19 mouse cellular contexts compared by ENCODE assay signal in the genomic region with DNA sequence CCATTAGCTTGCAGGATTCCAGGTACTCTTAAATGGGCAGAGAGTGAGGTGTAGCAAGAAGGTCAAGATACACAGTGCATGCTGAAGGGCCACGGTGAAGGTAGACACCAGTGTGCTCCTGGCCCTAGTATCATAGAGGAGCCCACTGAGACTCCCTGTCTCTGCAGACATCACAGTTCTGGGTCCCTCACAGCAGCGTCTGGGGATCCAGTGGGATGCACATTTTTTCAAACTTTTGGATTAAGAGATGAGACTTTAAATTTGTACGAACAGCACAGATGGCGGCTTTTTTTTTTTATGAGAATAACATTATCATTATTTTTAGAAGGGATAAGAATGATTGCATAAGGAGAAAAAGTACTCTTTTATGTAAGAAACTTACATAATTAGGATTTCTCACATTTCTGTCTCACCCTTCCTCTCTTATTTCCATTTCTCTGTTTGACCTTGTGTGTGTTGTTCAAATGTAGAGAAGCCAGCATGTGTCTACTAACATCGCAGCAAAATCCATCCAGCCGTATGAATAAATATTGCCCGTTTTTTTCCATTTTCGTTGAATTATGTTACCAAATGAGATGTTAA.
DNase-seq lines count a peak whose midpoint lies in the region; TF ChIP-seq lines count a peak whose summit lies in the region.
"Had no signal": no experiment of that assay in that cellular context is flagged by ENCODE, and none has a peak within 500 bp of the region (broad histone marks: within the 10 kb centered on the region; RNA-seq: fewer than 3 reads in every experiment).

No protein-coding gene starts in this region.

- H3K27ac ChIP-seq in layer of hippocampus, adult 2 months: peak overlapping the region; percentile 89
- H3K27ac ChIP-seq in cortical plate, adult 2 months (ENCODE audit: insufficient read depth, low read length): peak overlapping the region; percentile 84
- H3K27ac ChIP-seq: embryonic facial prominence, embryonic 13.5 days; forebrain, embryonic 13.5 days; heart, embryonic 10.5 days; hindbrain, embryonic 12.5 days had no signal

- H3K4me1 ChIP-seq in cortical plate, adult 2 months (ENCODE audit: control insufficient read depth, insufficient read depth, low read length): peaks cover 7% of the 10 kb centered on the region
- H3K4me1 ChIP-seq: embryonic facial prominence, embryonic 13.5 days; forebrain, embryonic 13.5 days; heart, embryonic 10.5 days; hindbrain, embryonic 12.5 days had no signal

- no peak overlapping the region for H3K4me3 ChIP-seq in layer of hippocampus, adult 2 months
- H3K4me3 ChIP-seq in cortical plate, adult 2 months (ENCODE audit: insufficient read depth, low read length): no peak overlapping the region
- H3K4me3 ChIP-seq: embryonic facial prominence, embryonic 13.5 days; forebrain, embryonic 13.5 days; heart, embryonic 10.5 days; hindbrain, embryonic 12.5 days had no signal

- TF ChIP-seq CTCF in layer of hippocampus, adult 2 months (conservative IDR thresholded peaks at IDR 0.05): no peak
- no peak for TF ChIP-seq CTCF in cortical plate, adult 2 months (IDR thresholded peaks at IDR 0.05; ENCODE audit: extremely low read depth, insufficient read depth, low read length)

- DNase-seq in layer of hippocampus, adult 2 months (ENCODE audit: low spot score in 2 of 2): no peak
- DNase-seq in layer of hippocampus, postnatal 25 days (ENCODE audit: extremely low spot score in 1 of 2, low spot score in 1 of 2): no peak
- DNase-seq in left cerebral cortex, postnatal 14 days (ENCODE audit: low spot score in 2 of 2): peak; percentile 26 to 50
- DNase-seq in left cerebral cortex, postnatal 36 days (ENCODE audit: low spot score in 2 of 2): no peak
- DNase-seq in brain, adult 2 months (ENCODE audit: low read depth, low spot score): peak; percentile 73
- no peak for DNase-seq in adrenal gland, postnatal 10 days
- DNase-seq: adrenal gland, postnatal 25 days; cerebellum, adult 11 months; cerebellum, adult 8-10 months; cerebellum, postnatal 14 days; gastrocnemius, postnatal 10 days; heart, adult 18-20 months; heart, postnatal 10 days; heart, postnatal 4 days had no signal

- intact Hi-C loops in left cerebral cortex, postnatal 14 days (cut with DNase I): loop anchor here (10.0 kb wide), 1 partner anchor 1275 kb away; no protein-coding TSS in a partner anchor
- intact Hi-C loops in left cerebral cortex, postnatal 36 days (cut with DNase I): no loop called here

- 0 out of 2 replicates have a peak, but pooled peaks have one; percentile 12 for TF ChIP-seq POLR2A in cortical plate, adult 2 months (IDR thresholded peaks at IDR 0.05; ENCODE audit: extremely low read depth, insufficient read depth, low read length)

Comparison
In these comparisons a context has a peak if more than half of its experiments do, and no peak if none do; other contexts are left out.
1. DNase-seq: peak in left cerebral cortex, postnatal 14 days (2 of 2) and brain, adult 2 months (single experiment); none in layer of hippocampus, adult 2 months (0 of 2), layer of hippocampus, postnatal 25 days (0 of 2), left cerebral cortex, postnatal 36 days (0 of 2) and adrenal gland, postnatal 10 days (single experiment).